Mouse (Mus musculus) testis, postnatal 10 days (tissue): ENCODE measurements around the gene Cacna1g.
"Not testable (repeated sequence)": the region's sequence is repeated elsewhere in the genome, so short reads cannot be mapped to it uniquely, and the experiment has no call there.

Experiments
- DNase-seq: peaks from one replicate; pipeline ENCODE4 v3.0.0; 2021; ENCODE audit warnings: low spot score

The Cacna1g gene

GRCm38 (mm10) chr11:94403757-94404156 is 70.2 kb downstream of the Cacna1g start:
- no peak for DNase-seq

GRCm38 (mm10) chr11:94402731-94403130 is 71.3 kb downstream of the Cacna1g start:
- no peak for DNase-seq

- not testable (repeated sequence) for DNase-seq
Measured at GRCm38 (mm10) chr11:94402029-94402428, 72.0 kb downstream of the Cacna1g start.

DNA sequence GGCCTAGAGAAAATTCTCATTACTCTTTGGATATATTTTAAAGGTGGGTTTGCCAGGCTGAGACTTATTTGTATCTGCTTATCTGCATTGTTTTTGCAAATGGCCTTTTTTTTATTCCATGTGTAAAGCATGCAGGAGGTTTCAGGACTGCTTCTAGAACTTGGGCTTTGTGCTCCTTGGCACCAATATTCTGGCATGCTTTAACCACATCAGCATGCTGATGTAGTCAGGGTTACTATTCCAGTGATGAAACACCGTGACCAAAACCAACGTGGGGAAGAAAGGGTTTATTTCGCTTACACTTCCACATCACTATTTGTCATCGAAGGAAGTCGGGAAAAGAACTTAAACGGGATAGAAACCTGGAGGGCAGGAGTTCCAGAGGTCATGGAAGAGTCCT is 73.0 kb downstream of the Cacna1g start:
- DNase-seq: no peak

DNA sequence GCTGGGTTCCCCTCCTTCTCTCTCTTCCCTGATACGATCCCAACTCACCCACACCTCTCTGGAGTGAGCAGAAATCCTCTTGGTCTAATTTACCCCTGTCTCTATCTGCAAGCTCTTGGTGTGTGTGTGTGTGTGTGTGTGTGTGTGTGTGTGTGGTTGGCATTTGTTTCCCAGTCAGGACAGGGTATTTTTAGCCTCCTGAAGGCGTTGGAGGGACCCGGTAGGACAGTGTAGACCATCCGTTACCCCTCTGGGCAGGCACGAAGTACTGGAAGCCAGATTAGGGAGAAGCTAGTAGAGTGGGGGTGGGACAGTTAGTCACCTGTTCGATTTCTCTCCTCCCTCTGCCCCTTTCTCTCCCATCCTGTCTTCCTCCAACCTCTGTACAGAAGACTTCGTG is 79.9 kb downstream of the Cacna1g start:
- no peak for DNase-seq

GRCm38 (mm10) chr11:94393490-94393889 is 80.5 kb downstream of the Cacna1g start:
- not testable (repeated sequence) for DNase-seq

DNA sequence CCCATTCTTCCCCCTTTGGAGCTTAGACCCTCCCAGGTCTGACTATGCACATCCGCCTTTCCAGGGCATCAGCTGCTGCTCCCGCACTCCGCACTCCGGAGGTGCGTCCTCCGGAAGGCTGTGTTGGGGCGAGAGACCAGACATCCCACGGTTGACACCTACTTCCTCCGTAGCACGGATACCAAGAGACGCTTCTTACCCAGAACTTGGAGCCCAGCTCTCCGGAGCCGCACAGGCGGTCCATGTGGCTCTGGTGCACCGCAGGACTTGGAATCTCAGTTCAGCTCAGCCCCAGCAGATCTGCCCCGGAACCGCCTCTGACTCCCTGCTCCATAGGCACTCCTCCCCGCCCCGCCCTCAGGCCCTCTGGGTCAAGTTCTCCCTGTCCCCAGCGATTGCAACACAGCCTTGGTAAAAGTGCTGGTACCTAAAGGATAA is 81.3 kb downstream of the Cacna1g start, which contains the start of gene Abcc3:
Abcc3 (minus strand) TSS at position 326 of the 438 bp plus-strand sequence.
- no peak for DNase-seq

GRCm38 (mm10) chr11:94391661-94392060 is 82.3 kb downstream of the Cacna1g start:
- DNase-seq: no peak

DNA sequence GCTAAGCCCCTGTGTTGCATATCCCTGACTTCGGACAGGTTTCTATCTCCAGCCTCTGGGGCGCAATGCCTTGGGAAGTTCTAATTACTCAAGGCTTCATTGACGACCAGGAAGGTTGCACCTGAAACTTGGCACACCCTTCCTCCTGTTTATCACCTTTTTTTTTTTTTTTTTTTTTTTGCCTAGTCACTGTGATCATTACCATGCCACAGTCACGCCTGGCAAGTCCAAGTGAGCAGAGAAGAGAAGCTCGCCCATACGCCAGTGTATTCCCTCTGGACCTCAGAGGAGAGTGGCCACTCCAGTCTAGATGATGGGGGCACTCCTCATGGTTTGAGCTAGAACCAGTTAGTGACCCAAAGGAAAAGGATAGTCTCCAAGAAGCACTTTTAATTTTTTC is 83.2 kb downstream of the Cacna1g start:
- no peak for DNase-seq

- DNase-seq: no peak
Measured at GRCm38 (mm10) chr11:94389724-94390396, 84.1 kb downstream of the Cacna1g start.

- DNase-seq: no peak
Measured at GRCm38 (mm10) chr11:94389021-94389420, 85.0 kb downstream of the Cacna1g start.

- DNase-seq: no peak
Measured at GRCm38 (mm10) chr11:94387756-94388155, 86.2 kb downstream of the Cacna1g start.

DNA sequence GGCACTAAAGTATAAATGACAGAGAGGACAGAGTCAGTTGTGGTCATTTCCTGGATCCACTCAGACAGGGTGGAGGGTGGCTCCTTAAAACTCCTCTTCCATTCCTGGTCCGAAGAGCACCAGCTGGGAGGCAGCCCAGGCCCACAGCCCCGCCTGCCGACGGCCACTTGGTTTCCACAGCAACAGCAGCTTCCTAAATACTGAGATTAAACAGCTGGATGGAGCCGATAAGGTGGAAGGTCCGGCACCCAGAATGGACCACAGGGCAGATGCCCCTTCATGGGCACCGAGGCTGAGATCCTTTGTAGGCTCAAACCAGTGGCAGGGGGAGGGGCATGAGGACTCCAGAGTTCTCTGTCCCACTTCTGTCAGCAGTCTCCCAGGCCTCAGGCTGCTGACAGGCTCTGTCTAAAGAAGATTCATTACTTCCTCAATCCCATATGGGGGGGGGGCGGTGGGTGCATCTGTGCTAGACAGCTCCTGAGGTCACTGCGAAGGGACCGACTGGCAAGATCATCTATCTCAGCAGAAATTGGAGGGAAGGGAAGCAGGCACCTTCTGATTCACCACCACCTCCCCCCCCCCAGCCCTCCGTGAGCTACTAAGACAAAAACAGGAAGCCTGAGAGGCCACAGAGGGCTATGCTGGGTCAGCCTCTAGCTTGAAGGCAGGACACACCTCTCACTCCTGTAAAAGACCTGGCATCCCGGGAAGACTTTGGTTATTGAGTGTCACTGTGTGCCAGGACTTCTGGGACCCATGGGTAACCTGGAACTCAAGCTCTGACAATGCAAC is 87.8 kb downstream of the Cacna1g start:
- no peak for DNase-seq

DNA sequence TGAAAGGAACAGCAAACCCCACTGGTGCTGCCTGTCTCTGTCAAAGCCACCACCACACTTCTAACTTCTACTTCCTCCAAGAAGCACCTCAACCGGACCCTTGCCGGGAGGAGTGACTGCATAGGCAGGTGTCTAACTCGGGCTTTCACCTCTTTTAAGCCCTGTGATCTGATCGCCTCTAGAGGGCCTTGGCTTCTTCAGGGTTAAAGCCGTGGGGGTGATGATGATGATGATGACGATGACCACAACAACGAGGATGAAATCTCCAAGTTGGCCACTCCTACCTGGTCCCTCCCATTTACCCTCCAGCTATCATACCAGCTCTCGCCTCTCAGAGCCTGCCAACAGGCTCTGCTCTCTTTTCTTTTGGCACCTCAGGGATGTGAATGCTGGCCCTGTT is 94.3 kb downstream of the Cacna1g start:
- DNase-seq: no peak

GRCm38 (mm10) chr11:94379061-94379460 is 94.9 kb downstream of the Cacna1g start:
- DNase-seq: no peak

GRCm38 (mm10) chr11:94374276-94374948 is 99.6 kb downstream of the Cacna1g start:
- DNase-seq: no peak

- no peak for DNase-seq
Measured at GRCm38 (mm10) chr11:94370809-94371208, 103.2 kb downstream of the Cacna1g start.

DNA sequence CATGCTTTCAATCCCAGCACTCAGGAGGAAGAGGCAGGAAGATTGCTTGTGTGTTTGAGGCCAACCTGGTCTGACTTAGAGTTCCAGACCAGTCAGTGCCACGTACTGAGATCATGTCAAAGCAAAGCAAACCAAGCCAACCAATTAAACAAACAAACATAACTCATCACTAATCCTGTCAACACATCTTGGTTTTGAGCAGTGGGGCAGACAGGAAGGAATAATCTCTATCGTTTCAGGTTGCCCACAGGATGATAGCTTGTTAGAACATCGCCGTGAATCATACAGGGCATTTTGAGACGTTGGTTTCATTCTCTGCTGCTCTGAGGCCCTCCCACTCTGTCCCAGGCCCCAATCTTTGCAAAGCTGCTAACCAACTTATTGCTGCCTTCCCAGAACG is 104.0 kb downstream of the Cacna1g start:
- no peak for DNase-seq

DNA sequence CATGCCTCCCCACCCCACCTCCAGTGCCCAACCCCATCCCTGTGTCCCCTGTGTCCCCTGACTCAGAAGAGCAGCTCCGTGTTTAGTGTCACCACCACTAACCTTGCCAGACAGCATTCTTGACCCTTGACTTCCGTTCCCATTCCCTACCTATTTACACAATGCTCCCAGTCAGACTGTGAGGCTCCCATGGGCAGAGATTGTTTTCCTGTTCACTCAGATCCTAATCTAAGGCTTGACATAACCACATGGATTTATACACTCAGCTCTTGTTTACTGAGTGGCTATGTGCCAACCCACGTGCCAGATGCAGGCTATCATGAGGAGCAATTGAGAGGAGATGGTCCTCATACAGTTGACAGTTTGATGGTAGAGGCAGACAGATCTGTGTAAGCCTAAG is 108.7 kb downstream of the Cacna1g start:
- no peak for DNase-seq

DNA sequence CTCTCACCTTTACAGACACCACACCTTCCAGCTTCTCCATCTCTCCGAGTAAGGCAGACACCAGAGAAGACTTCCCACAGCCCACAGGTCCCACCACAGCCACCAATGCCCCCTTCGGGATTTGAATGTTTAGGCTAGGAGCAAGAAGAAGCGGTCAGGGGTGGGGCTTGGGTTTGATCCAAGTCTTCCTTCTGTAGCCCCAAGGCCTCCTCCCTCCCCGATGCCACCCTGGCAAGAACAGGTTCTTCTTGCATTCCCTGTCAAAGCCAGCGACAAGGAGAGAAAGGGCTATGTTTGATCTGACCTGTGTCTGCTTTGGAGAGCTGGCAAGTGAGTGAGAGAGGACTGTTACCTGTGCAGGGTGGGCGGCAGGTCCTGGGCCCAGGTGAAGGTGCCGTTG is 110.3 kb downstream of the Cacna1g start:
- no peak for DNase-seq

GRCm38 (mm10) chr11:94362101-94362500 is 111.9 kb downstream of the Cacna1g start:
- no peak for DNase-seq

DNA sequence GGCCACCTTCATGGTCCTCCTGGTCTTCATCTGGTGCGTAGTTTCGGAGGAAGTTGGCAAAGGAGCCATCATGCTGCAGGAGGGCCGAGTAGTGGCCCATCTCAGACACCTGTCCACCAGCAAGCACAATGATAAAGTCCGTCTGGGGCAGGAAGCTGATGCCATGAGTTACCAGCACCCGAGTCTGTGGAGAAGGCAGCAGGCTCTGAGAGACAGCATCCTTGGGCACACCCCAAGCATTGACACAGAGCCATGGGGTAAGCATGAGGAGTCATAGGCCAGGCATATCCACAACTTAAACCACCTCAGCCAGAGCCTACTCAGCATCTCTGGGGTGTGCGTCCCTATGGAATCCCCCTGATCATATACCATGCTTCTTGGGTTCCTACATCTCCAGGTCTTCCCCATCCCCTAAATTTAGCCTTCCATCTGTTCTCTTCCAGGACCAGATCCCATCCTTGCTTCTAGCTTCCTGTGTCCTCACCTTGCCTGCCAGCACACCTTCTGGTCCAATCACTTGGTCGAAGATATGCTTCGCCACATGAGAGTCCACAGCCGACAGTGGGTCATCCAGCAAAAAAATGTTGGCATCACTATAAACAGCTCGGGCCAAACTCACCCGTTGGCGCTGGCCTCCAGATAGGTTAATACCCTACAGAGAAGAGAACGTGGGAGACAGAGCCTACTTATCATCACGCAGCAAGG is 112.7 kb downstream of the Cacna1g start:
- DNase-seq: no peak
